Mouse (Mus musculus) embryonic fibroblast, embryonic 13.5 days (primary cell): ENCODE results near the gene Cog3.

Experiments used
- CTCF ChIP-seq: IDR thresholded peaks from 2 replicates; pipeline ENCODE4 v1.5.1; 2011; ENCODE audit warnings: mild to moderate bottlenecking, control low read depth, low read length, moderate library complexity, borderline replicate concordance; ENCODE audit not compliant: insufficient read depth
- POLR2A ChIP-seq: IDR thresholded peaks from 2 replicates; pipeline ENCODE4 v1.6.1; 2011; ENCODE audit warnings: low read depth, mild to moderate bottlenecking, control low read depth, low read length, moderate library complexity

DNA sequence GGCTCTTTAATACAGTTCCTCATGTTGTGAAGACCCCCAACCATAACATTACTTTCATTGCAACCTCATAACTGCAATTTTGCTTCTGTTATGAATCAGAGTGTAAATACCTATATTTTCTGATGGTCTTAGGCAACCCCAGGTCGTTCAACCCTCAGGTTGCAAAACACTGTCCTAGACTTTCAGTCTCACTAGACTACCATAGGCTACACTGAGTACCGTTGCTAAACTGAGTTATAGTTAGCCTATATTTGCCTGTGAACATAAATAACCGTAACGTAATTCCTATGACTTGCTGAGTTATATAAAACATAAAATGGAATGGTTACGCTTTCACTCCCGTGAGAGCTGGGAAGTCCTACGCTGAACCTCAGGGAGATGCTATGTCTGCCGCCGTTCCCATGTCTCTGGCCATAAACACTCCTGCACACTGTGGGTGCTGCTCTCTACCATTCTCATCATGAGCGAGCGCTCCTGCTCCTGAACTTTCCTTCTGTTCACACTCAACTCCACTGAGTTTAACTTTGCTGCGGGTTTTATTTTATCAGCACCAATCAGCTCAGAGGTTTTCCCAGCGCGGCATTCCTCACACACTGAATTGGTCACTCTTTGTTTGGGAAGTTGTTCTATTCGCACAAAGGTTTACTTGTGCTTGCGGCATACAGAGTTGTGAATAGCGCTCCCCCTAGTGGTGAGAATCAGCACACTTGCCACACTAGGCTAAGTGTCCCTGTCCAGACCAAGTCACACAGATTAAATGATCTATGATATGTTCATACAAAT lies 13.4 kb upstream of the Cog3 start:
- TF ChIP-seq CTCF: peak; percentile 85; the same call in 1 of the 2 replicates
- no peak for TF ChIP-seq POLR2A
